Mouse (Mus musculus) CD4-positive, CD25-positive, alpha-beta regulatory T cell, adult 4 months (primary cell): ENCODE measurements around the gene Psmc3ip. TPM values are rescaled to one million over a fixed set of nuclear protein-coding genes. Genes with fewer than 3 reads are reported as not detected.
A peak's percentile ranks its signal among the peaks of the same experiment; 100 is the strongest.

ENCODE experiments used
- ATAC-seq: one replicate; pipeline ENCODE4 v1.8.0; 2017
- polyA plus RNA-seq, 2 experiments: library from polyadenylated mRNA; unstranded; fragments of 100-300 nt; shearing (Covaris generic); gene quantifications; one replicate each; pipeline ENCODE4 v1.2.1; 2017

Gene Psmc3ip
- polyA plus RNA-seq, 2 experiments from 2014 or later: 8.4 to 9.8 TPM

DNA sequence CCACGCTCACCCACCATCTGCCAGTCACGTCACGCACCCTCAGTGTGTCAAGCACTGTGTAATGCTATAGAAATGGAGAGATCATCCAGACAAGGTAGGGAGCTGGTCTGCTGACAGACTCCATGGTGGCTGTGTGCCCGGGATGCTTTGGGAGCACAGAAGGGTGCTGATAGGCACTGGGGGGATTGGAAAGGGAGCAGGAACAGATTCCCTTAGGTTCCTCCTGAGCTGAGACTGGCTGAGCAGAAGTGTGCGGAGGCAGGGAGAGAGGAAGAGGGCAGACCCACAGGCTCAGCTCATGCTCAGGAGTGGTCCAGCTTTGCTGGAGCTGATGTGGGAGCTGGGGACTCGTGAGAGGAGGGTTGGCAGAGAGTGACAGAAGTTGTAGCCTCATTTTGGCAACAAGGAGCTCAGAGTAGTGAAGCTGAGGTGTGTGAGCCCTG lies 44.2 kb downstream of the Psmc3ip start:
- ATAC-seq: no peak

DNA sequence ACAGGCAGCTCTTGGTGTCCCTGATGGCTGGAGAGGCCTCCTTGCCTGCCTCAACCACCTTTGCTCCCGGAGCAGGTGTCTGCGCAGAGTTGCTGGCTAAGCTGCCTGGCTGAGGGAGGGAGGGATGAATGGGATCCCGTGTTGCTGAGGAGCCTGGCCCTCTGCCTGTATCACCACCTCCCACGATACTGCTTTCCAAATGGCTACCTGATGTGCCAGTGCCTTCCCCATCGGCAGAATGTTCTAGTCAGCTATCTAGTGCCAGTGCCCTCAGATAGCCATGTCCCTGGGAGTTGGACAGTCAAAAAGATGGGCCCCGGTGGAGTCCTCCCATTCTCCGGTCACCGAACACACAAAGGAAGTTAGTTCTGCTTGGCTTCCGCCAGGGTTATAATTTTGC lies 44.9 kb downstream of the Psmc3ip start:
- no peak for ATAC-seq

DNA sequence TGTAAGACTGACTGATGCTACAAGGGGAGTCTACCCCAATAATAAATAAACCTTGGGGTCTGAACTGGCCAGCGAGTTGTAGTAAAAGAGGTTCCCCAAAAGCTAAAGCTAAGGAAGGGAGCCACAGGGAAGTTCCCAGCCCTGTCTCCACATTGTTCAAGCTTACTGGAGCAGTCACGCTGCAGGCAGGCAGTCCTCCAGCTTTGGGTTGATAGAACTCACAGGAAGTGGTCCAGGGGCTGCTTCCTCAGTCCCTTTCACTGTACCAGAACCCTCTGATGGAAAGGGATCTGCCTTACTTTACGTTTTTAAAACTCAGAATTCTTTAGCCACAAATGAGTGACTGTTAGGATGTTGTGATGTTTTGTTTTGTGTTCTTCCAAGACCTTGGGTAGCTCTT lies 47.7 kb downstream of the Psmc3ip start:
- ATAC-seq: peak; percentile 62

DNA sequence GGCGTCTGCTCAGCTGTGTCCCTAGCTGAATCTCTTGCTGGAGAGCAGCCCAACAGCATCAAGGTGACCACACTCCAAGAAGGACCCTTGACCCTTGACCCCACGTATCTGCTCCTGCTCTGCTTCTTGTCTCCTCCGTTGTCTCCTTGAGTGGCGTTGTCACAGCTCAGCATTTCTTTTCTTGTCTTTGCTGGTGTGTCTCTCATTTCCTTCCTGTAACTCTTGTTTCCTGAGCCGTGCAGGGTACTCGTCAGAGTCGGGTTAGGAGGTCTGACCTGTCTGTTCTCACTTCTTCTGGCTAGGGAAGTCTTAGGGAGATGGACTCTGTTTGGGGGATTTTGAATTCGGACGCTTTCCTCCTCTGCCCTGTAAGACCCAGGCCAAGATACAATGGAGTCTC lies 48.8 kb downstream of the Psmc3ip start:
- ATAC-seq: peak; percentile 64

- no peak for ATAC-seq
Measured at GRCm38 (mm10) chr11:101045826-101046225, 49.4 kb downstream of the Psmc3ip start.

Other genes with a start within 250 kb of the Psmc3ip start
- 10 to 100 TPM; 39.3 to 53.2 TPM for gene Stat5b, start 244.7 kb downstream of the Psmc3ip start, polyA plus RNA-seq
- 10 to 100 TPM; 37.9 to 52.4 TPM for gene Stat5a, start 236.1 kb downstream of the Psmc3ip start, polyA plus RNA-seq
- gene Stat3, start 155.9 kb downstream of the Psmc3ip start, polyA plus RNA-seq: 100 to 1,000 TPM; 105 to 122 TPM
- gene Cavin1, start 124.5 kb downstream of the Psmc3ip start, polyA plus RNA-seq: 1 to 10 TPM; 1.8 to 3.1 TPM
- 10 to 100 TPM in 1 of 2 experiments, 1 to 10 TPM in 1; 7.0 to 15.7 TPM for gene Atp6v0a1, start 86.0 kb downstream of the Psmc3ip start, polyA plus RNA-seq
- 1 to 10 TPM; 7.6 to 7.9 TPM for gene Naglu, start 25.4 kb downstream of the Psmc3ip start, polyA plus RNA-seq
- under 1 TPM in 1 of 2 experiments, not detected in 1; 0.32 TPM for gene Hsd17b1, start 17.0 kb downstream of the Psmc3ip start, polyA plus RNA-seq
- 10 to 100 TPM; 17.4 to 27.7 TPM for gene Coasy, start 12.9 kb downstream of the Psmc3ip start, polyA plus RNA-seq
- 10 to 100 TPM; 60.2 to 68.1 TPM for gene Mlx, start 8.2 kb downstream of the Psmc3ip start, polyA plus RNA-seq
- 10 to 100 TPM; 16.1 to 27.9 TPM for gene Retreg3, start 24.5 kb upstream of the Psmc3ip start, polyA plus RNA-seq
- 10 to 100 TPM; 24.9 to 34.0 TPM for gene Tubg1, start 24.5 kb upstream of the Psmc3ip start, polyA plus RNA-seq
- 1 to 10 TPM; 1.4 to 3.5 TPM for gene Tubg2, start 60.5 kb upstream of the Psmc3ip start, polyA plus RNA-seq
- gene Cntnap1, start 75.1 kb upstream of the Psmc3ip start, polyA plus RNA-seq: under 1 TPM in 1 of 2 experiments, not detected in 1; 0.17 TPM
- gene Plekhh3, start 75.9 kb upstream of the Psmc3ip start, polyA plus RNA-seq: not detected
- 1 to 10 TPM in 1 of 2 experiments, under 1 TPM in 1; 0.36 to 2.0 TPM for gene Ccr10, start 80.0 kb upstream of the Psmc3ip start, polyA plus RNA-seq
- gene Ezh1, start 131.0 kb upstream of the Psmc3ip start, polyA plus RNA-seq: 10 to 100 TPM; 57.3 to 85.6 TPM
- not detected for gene Ramp2, start 150.6 kb upstream of the Psmc3ip start, polyA plus RNA-seq
- 100 to 1,000 TPM; 132 to 144 TPM for gene Vps25, start 158.3 kb upstream of the Psmc3ip start, polyA plus RNA-seq
- gene Wnk4, start 165.1 kb upstream of the Psmc3ip start, polyA plus RNA-seq: 1 to 10 TPM in 1 of 2 experiments, under 1 TPM in 1; 0.91 to 1.4 TPM
- gene Cntd1, start 183.6 kb upstream of the Psmc3ip start, polyA plus RNA-seq: under 1 TPM in 1 of 2 experiments, not detected in 1; 0.97 TPM
- gene Coa3, start 183.7 kb upstream of the Psmc3ip start, polyA plus RNA-seq: 100 to 1,000 TPM; 132 to 135 TPM
- 10 to 100 TPM; 68.1 to 99.6 TPM for gene Becn1, start 206.8 kb upstream of the Psmc3ip start, polyA plus RNA-seq
- 10 to 100 TPM; 29.8 to 30.0 TPM for gene Psme3, start 220.8 kb upstream of the Psmc3ip start, polyA plus RNA-seq
- 1 to 10 TPM; 2.3 to 3.0 TPM for gene Aoc2, start 229.6 kb upstream of the Psmc3ip start, polyA plus RNA-seq
- not detected for gene Aoc3, start 235.2 kb upstream of the Psmc3ip start, polyA plus RNA-seq